Mouse (Mus musculus): ENCODE measurements around the gene Tlr2.

- TF ChIP-seq CTCF (IDR thresholded peaks at IDR 0.05 in 2 of 3, conservative IDR thresholded peaks at IDR 0.05 in 1 of 3; ENCODE audit: control insufficient read depth in 1 of 3, insufficient read depth in 1 of 3, low read depth in 2 of 3, low read length in 3 of 3, poor library complexity in 1 of 3, severe bottlenecking in 1 of 3) (peak; percentile 27 to 57 (median 42); a peak in 5 of 6 replicates), EP300 (IDR thresholded peaks at IDR 0.05; ENCODE audit: low read depth in 1 of 2, low read length in 2 of 2) (no peak), E2F4 (IDR thresholded peaks at IDR 0.05; ENCODE audit: borderline replicate concordance, low read depth, low read length) (no peak), MAZ (IDR thresholded peaks at IDR 0.05; ENCODE audit: low read depth, low read length) (no peak), POLR2AphosphoS2 (IDR thresholded peaks at IDR 0.05; ENCODE audit: low read length) (no peak)
Measured at GRCm38 (mm10) chr3:83797828-83798227, 43.7 kb downstream of the Tlr2 start.

All from MEL (cell line).